Mouse (Mus musculus): ENCODE data around the gene Krt2. TPM values are rescaled to one million over a fixed set of nuclear protein-coding genes. Genes with fewer than 3 reads are reported as not detected.

The Krt2 gene
- not detected in 2 replicates for total RNA-seq (2023)

GRCm38 (mm10) chr15:101817875-101818274, at the start of gene Krt2:
Krt2 (minus strand) TSS chr15:101818169.

GRCm38 (mm10) chr15:101850694-101851093, 32.7 kb upstream of the Krt2 start, which contains the start of gene Krt1:
Krt1 (minus strand) TSS chr15:101850794.

GRCm38 (mm10) chr15:101802296-101802835, 15.6 kb downstream of the Krt2 start, which contains the start of gene Krt73:
Krt73 (minus strand) TSS chr15:101802346.

GRCm38 (mm10) chr15:101786360-101786759, 31.6 kb downstream of the Krt2 start, which contains the start of gene Krt72:
Krt72 (minus strand) TSS chr15:101786460.

Other genes with a start within 250 kb of the Krt2 start
- gene Krt75, start 244.3 kb downstream of the Krt2 start, total RNA-seq (2023): 0.98 and 1.1 TPM in 2 replicates
- gene Gm5414, start 190.0 kb downstream of the Krt2 start, total RNA-seq (2023): not detected in 2 replicates
- not detected in 2 replicates for gene Gm5478, start 170.8 kb downstream of the Krt2 start, total RNA-seq (2023)
- gene Krt6b, start 137.9 kb downstream of the Krt2 start, total RNA-seq (2023): not detected in 2 replicates
- not detected in 2 replicates for gene Krt6a, start 123.9 kb downstream of the Krt2 start, total RNA-seq (2023)
- gene Krt5, start 105.3 kb downstream of the Krt2 start, total RNA-seq (2023): not detected in 2 replicates
- gene Krt71, start 75.1 kb downstream of the Krt2 start, total RNA-seq (2023): not detected in 2 replicates
- gene Krt72, start 31.7 kb downstream of the Krt2 start, total RNA-seq (2023): not detected in 2 replicates
- not detected in 2 replicates for gene Krt73, start 15.8 kb downstream of the Krt2 start, total RNA-seq (2023)
- gene Krt1, start 32.6 kb upstream of the Krt2 start, total RNA-seq (2023): not detected in 2 replicates
- not detected in 2 replicates for gene Krt77, start 51.5 kb upstream of the Krt2 start, total RNA-seq (2023)
- not detected in 2 replicates for gene Krt76, start 74.8 kb upstream of the Krt2 start, total RNA-seq (2023)
- not detected in 2 replicates for gene Krt4, start 106.6 kb upstream of the Krt2 start, total RNA-seq (2023)
- gene Krt79, start 122.2 kb upstream of the Krt2 start, total RNA-seq (2023): not detected in 2 replicates
- not detected in 2 replicates for gene Krt78, start 136.1 kb upstream of the Krt2 start, total RNA-seq (2023)
- not detected in 2 replicates for gene Krt8, start 186.3 kb upstream of the Krt2 start, total RNA-seq (2023)
- 0.27 and 0.54 TPM in 2 replicates for gene Krt18, start 210.0 kb upstream of the Krt2 start, total RNA-seq (2023)